Mouse (Mus musculus) liver, embryonic 16.5 days (tissue): ENCODE measurements around the gene Epb41l4b. TPM values are rescaled to one million over a fixed set of nuclear protein-coding genes. Genes with fewer than 3 reads are reported as not detected.

ENCODE experiments used
- ATAC-seq: fragments of 200-750 bp; cut with Nextera tagmentation; 2 replicates; pipeline ENCODE4 v1.8.0; 2017; ENCODE audit warnings: low read depth, mild to moderate bottlenecking, moderate number of reproducible peaks, moderate library complexity
- H3K27ac ChIP-seq: fragments of 300-500 bp; sonication (generic); 2 replicates; pipeline ENCODE4 v1.5.1; 2014; ENCODE audit warnings: mild to moderate bottlenecking, low read length
- H3K27me3 ChIP-seq: fragments of 300-500 bp; sonication (generic); 2 replicates; pipeline ENCODE4 v1.6.1; 2014; ENCODE audit warnings: low read depth, low read length, mixed read lengths; ENCODE audit not compliant: control insufficient read depth, insufficient read depth
- H3K36me3 ChIP-seq: fragments of 300-500 bp; sonication (generic); 2 replicates; pipeline ENCODE4 v1.6.1; 2014; ENCODE audit warnings: mild to moderate bottlenecking; ENCODE audit not compliant: control insufficient read depth, insufficient read depth
- H3K4me1 ChIP-seq: fragments of 300-500 bp; sonication (generic); 2 replicates; pipeline ENCODE4 v1.6.1; 2014; ENCODE audit warnings: low read depth, low read length, mixed read lengths; ENCODE audit not compliant: control insufficient read depth
- H3K4me2 ChIP-seq: fragments of 300-500 bp; sonication (generic); 2 replicates; pipeline ENCODE4 v1.6.1; 2014; ENCODE audit warnings: low read depth, low read length, mixed read lengths
- H3K4me3 ChIP-seq: fragments of 300-500 bp; sonication (generic); 2 replicates; pipeline ENCODE4 v1.5.1; 2014; ENCODE audit warnings: low read depth, mild to moderate bottlenecking, low read length
- H3K9ac ChIP-seq: fragments of 300-500 bp; sonication (generic); 2 replicates; pipeline ENCODE4 v1.6.1; 2014; ENCODE audit warnings: low read depth, low read length
- H3K9me3 ChIP-seq: fragments of 300-500 bp; sonication (generic); replicated peaks from 2 replicates; pipeline ENCODE4 v1.6.1; 2016; ENCODE audit warnings: low read length; ENCODE audit not compliant: control insufficient read depth
- WGBS: fragments of 180-500 bp; shearing (Covaris S2); extraction: QIAGEN DNeasy Blood & Tissue Kit; methylation state at CpG from one replicate; pipeline ENCODE4 v1.1.7; 2014; ENCODE audit not compliant: insufficient replicate concordance; 5-methylcytosine and 5-hydroxymethylcytosine counted together
- polyA plus RNA-seq: library from polyadenylated mRNA; unstranded; fragments of >200 nt; fragmentation: Nextera tagmentation; extraction: Ambion mirVana; gene quantifications from 2 replicates; pipeline ENCODE4 v1.2.1, GENCODE M21; 2015

The Epb41l4b gene
- polyA plus RNA-seq, 1 experiment from 2014 or later: 2.0 TPM

- ATAC-seq: peak; percentile 82
- WGBS: 43% methylated on average over 11 of the region's 11 CpGs
- H3K27ac ChIP-seq: peak overlapping the region; percentile 57
Measured at GRCm38 (mm10) chr4:57129718-57130515, 13.3 kb downstream of the Epb41l4b start.

GRCm38 (mm10) chr4:57123003-57123402 is 20.2 kb downstream of the Epb41l4b start:
- 15% methylated on average over 11 of the region's 11 CpGs for WGBS
- Histone ChIP-seq H3K27ac (no peak overlapping the region), H3K9ac (no peak overlapping the region), H3K9me3 (no peaks in the 10 kb centered on the region), H3K4me3 (no peak overlapping the region), H3K27me3 (no peaks in the 10 kb centered on the region), H3K4me1 (peaks cover 2% of the 10 kb centered on the region; the same call in 1 of the 2 replicates), H3K4me2 (no peak overlapping the region), H3K36me3 (no peaks in the 10 kb centered on the region)
- no peak for ATAC-seq

More at GRCm38 (mm10) chr4:57129718-57130515, 13.3 kb downstream of the Epb41l4b start:
- H3K36me3 ChIP-seq: no peaks in the 10 kb centered on the region
- no peak overlapping the region for H3K9ac ChIP-seq
- H3K27me3 ChIP-seq: no peaks in the 10 kb centered on the region
- H3K4me2 ChIP-seq: no peak overlapping the region
- H3K9me3 ChIP-seq: no peaks in the 10 kb centered on the region
- no peak overlapping the region for H3K4me3 ChIP-seq
- no peaks in the 10 kb centered on the region; the same call in 1 of the 2 replicates for H3K4me1 ChIP-seq

- H3K27me3 ChIP-seq: no peaks in the 10 kb centered on the region
- H3K9ac ChIP-seq: no peak overlapping the region
- 57% methylated on average over 3 of the region's 3 CpGs for WGBS
Measured at GRCm38 (mm10) chr4:57122166-57122565, 21.1 kb downstream of the Epb41l4b start.

GRCm38 (mm10) chr4:57120563-57120962 is 22.7 kb downstream of the Epb41l4b start:
- no peak for ATAC-seq
- WGBS: 31% methylated on average over 2 of the region's 2 CpGs
- H3K27ac ChIP-seq: no peak overlapping the region
- H3K4me1 ChIP-seq: peaks cover 13% of the 10 kb centered on the region
- no peak overlapping the region for H3K4me2 ChIP-seq
- H3K9ac ChIP-seq: no peak overlapping the region
- no peaks in the 10 kb centered on the region for H3K27me3 ChIP-seq
- no peaks in the 10 kb centered on the region for H3K36me3 ChIP-seq
- H3K4me3 ChIP-seq: no peak overlapping the region
- H3K9me3 ChIP-seq: no peaks in the 10 kb centered on the region

More at GRCm38 (mm10) chr4:57122166-57122565, 21.1 kb downstream of the Epb41l4b start:
- H3K27ac ChIP-seq: no peak overlapping the region
- no peaks in the 10 kb centered on the region for H3K9me3 ChIP-seq
- no peak overlapping the region for H3K4me3 ChIP-seq
- no peak overlapping the region for H3K4me2 ChIP-seq
- peaks cover 2% of the 10 kb centered on the region; the same call in 1 of the 2 replicates for H3K4me1 ChIP-seq
- no peak for ATAC-seq
- H3K36me3 ChIP-seq: no peaks in the 10 kb centered on the region

GRCm38 (mm10) chr4:57119976-57120375 is 23.3 kb downstream of the Epb41l4b start:
- Histone ChIP-seq H3K36me3 (no peaks in the 10 kb centered on the region), H3K27ac (no peak overlapping the region), H3K4me2 (no peak overlapping the region), H3K4me3 (no peak overlapping the region), H3K9ac (no peak overlapping the region), H3K4me1 (peaks cover 19% of the 10 kb centered on the region), H3K9me3 (no peaks in the 10 kb centered on the region), H3K27me3 (no peaks in the 10 kb centered on the region)
- 48% methylated on average over 6 of the region's 6 CpGs for WGBS
- ATAC-seq: no peak

- Histone ChIP-seq H3K4me2 (no peak overlapping the region), H3K4me1 (peaks cover 27% of the 10 kb centered on the region), H3K27ac (no peak overlapping the region), H3K9ac (no peak overlapping the region), H3K36me3 (no peaks in the 10 kb centered on the region), H3K4me3 (no peak overlapping the region), H3K27me3 (no peaks in the 10 kb centered on the region), H3K9me3 (no peaks in the 10 kb centered on the region)
- WGBS: 54% methylated on average over 3 of the region's 3 CpGs
- no peak for ATAC-seq
Measured at GRCm38 (mm10) chr4:57118883-57119282, 24.4 kb downstream of the Epb41l4b start.

- Histone ChIP-seq H3K9me3 (no peaks in the 10 kb centered on the region), H3K4me2 (peak overlapping the region; percentile 48), H3K27me3 (no peaks in the 10 kb centered on the region), H3K36me3 (no peaks in the 10 kb centered on the region), H3K9ac (no peak overlapping the region; the same call in 1 of the 2 replicates), H3K4me3 (peak overlapping the region; percentile 0; the same call in 1 of the 2 replicates), H3K4me1 (peaks cover 26% of the 10 kb centered on the region), H3K27ac (peak overlapping the region; percentile 64)
- peak; percentile 96 for ATAC-seq
- WGBS: 70% methylated on average over 6 of the region's 6 CpGs
Measured at GRCm38 (mm10) chr4:57116278-57116677, 27.0 kb downstream of the Epb41l4b start.

- peak overlapping the region; percentile 72 for H3K27ac ChIP-seq
- peak; percentile 60 for ATAC-seq
Measured at GRCm38 (mm10) chr4:57114617-57115592, 28.3 kb downstream of the Epb41l4b start.

More at GRCm38 (mm10) chr4:57114617-57115592, 28.3 kb downstream of the Epb41l4b start:
- Histone ChIP-seq H3K36me3 (no peaks in the 10 kb centered on the region), H3K27me3 (no peaks in the 10 kb centered on the region), H3K4me2 (peak overlapping the region; percentile 30), H3K9me3 (no peaks in the 10 kb centered on the region), H3K9ac (no peak overlapping the region), H3K4me3 (no peak overlapping the region), H3K4me1 (peaks cover 26% of the 10 kb centered on the region)
- 54% methylated on average over 19 of the region's 19 CpGs for WGBS
